Mouse (Mus musculus) lung, embryonic 16.5 days (tissue): ENCODE data around the gene Erc2. TPM values are rescaled to one million over a fixed set of nuclear protein-coding genes. Genes with fewer than 3 reads are reported as not detected.

Experiments used
- ATAC-seq: fragments of 200-750 bp; cut with Nextera tagmentation; 2 replicates; pipeline ENCODE4 v1.8.0; 2017; ENCODE audit warnings: low read depth, mild to moderate bottlenecking, moderate library complexity
- H3K27ac ChIP-seq: fragments of 300-500 bp; sonication (generic); 2 replicates; pipeline ENCODE4 v1.5.1; 2014; ENCODE audit warnings: mild to moderate bottlenecking, control low read depth, low read length
- H3K27me3 ChIP-seq: fragments of 300-500 bp; sonication (generic); 2 replicates; pipeline ENCODE4 v1.6.1; 2014; ENCODE audit warnings: low read depth, low read length, mixed read lengths; ENCODE audit not compliant: control insufficient read depth, insufficient read depth
- H3K36me3 ChIP-seq: fragments of 300-500 bp; sonication (generic); 2 replicates; pipeline ENCODE4 v1.6.1; 2014; ENCODE audit warnings: low read length; ENCODE audit not compliant: control insufficient read depth, insufficient read depth
- H3K4me1 ChIP-seq: fragments of 300-500 bp; sonication (generic); replicated peaks from 2 replicates; pipeline ENCODE4 v1.6.1; 2014; ENCODE audit warnings: low read length, mixed read lengths; ENCODE audit not compliant: control insufficient read depth, insufficient read depth
- H3K4me2 ChIP-seq: fragments of 300-500 bp; sonication (generic); 2 replicates; pipeline ENCODE4 v1.6.1; 2014; ENCODE audit warnings: low read depth, low read length, control low read depth
- H3K4me3 ChIP-seq: fragments of 300-500 bp; sonication (generic); 2 replicates; pipeline ENCODE4 v1.5.1; 2014; ENCODE audit warnings: mild to moderate bottlenecking, low read length, control low read depth
- H3K9ac ChIP-seq: fragments of 300-500 bp; sonication (generic); 2 replicates; pipeline ENCODE4 v1.6.1; 2014; ENCODE audit warnings: low read length, control low read depth
- H3K9me3 ChIP-seq: fragments of 300-500 bp; sonication (generic); 2 replicates; pipeline ENCODE4 v1.6.1; 2016; ENCODE audit warnings: low read length; ENCODE audit not compliant: control insufficient read depth
- WGBS: fragments of 180-500 bp; shearing (Covaris S2); extraction: QIAGEN DNeasy Blood & Tissue Kit; methylation state at CpG from one replicate; pipeline ENCODE4 v1.1.7; 2014; 5-methylcytosine and 5-hydroxymethylcytosine counted together
- polyA plus RNA-seq: library from polyadenylated mRNA; unstranded; fragments of >200 nt; fragmentation: Nextera tagmentation; extraction: Ambion mirVana; gene quantifications from 2 replicates; pipeline ENCODE4 v1.2.1, GENCODE M21; 2015

Gene Erc2
- polyA plus RNA-seq, 1 experiment from 2014 or later: 1.5 TPM

GRCm38 (mm10) chr14:28326456-28326855, 704.2 kb downstream of the Erc2 start:
- Histone ChIP-seq H3K4me3 (no peak overlapping the region), H3K4me1 (no peaks in the 10 kb centered on the region), H3K4me2 (no peak overlapping the region), H3K27ac (no peak overlapping the region), H3K27me3 (no peaks in the 10 kb centered on the region), H3K9me3 (no peaks in the 10 kb centered on the region), H3K36me3 (no peaks in the 10 kb centered on the region), H3K9ac (no peak overlapping the region)
- peak; percentile 34; the same call in 1 of the 2 replicates for ATAC-seq
- WGBS: 48% methylated on average over 7 of the region's 7 CpGs

GRCm38 (mm10) chr14:28328512-28328911, 706.3 kb downstream of the Erc2 start:
- Histone ChIP-seq H3K36me3 (no peaks in the 10 kb centered on the region), H3K27ac (no peak overlapping the region), H3K4me1 (no peaks in the 10 kb centered on the region), H3K4me3 (no peak overlapping the region), H3K27me3 (no peaks in the 10 kb centered on the region), H3K9ac (no peak overlapping the region), H3K4me2 (no peak overlapping the region), H3K9me3 (no peaks in the 10 kb centered on the region)
- no peak for ATAC-seq
- 51% methylated on average over 8 of the region's 8 CpGs for WGBS

GRCm38 (mm10) chr14:28331108-28331507, 708.9 kb downstream of the Erc2 start:
- 59% methylated on average over 5 of the region's 5 CpGs for WGBS

DNA sequence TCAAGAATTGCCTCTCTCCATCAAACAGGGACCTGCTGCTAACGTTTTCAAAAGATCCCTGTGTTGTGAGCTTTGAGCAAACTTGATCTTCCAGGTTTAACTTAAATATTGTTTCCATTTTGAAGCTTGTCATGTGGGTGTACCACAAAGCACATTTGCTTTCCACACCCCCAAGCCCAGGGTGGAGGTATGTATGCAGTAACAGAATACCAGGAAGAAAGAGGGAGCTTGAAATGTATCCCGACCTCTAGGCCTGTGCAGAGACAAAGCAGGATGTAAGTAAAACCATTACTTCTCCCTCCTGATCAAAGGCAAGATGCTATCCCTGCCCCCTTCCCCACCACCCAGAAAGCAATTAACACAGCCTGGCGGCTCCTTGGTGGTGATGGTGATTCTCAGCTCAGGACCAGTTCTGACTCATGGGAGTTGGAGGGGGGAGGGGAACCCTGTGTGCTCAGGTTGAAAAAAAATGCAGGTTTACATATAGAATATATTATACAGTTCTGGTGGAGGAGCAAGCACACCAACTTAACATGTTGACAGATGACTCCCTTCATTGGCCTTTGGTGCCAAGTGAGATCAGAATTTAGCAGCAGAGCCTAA, 710.2 kb downstream of the Erc2 start:
- WGBS: 44% methylated on average over 3 of the region's 3 CpGs
- Histone ChIP-seq H3K4me2 (no peak overlapping the region), H3K27me3 (no peaks in the 10 kb centered on the region), H3K27ac (no peak overlapping the region), H3K36me3 (no peaks in the 10 kb centered on the region), H3K4me3 (no peak overlapping the region), H3K9me3 (no peaks in the 10 kb centered on the region), H3K9ac (no peak overlapping the region), H3K4me1 (no peaks in the 10 kb centered on the region)
- no peak for ATAC-seq

More at GRCm38 (mm10) chr14:28331108-28331507, 708.9 kb downstream of the Erc2 start:
- no peak for ATAC-seq
- H3K4me2 ChIP-seq: no peak overlapping the region
- H3K9me3 ChIP-seq: no peaks in the 10 kb centered on the region
- H3K4me1 ChIP-seq: no peaks in the 10 kb centered on the region
- no peak overlapping the region for H3K9ac ChIP-seq
- H3K27me3 ChIP-seq: no peaks in the 10 kb centered on the region
- no peak overlapping the region for H3K4me3 ChIP-seq
- no peaks in the 10 kb centered on the region for H3K36me3 ChIP-seq
- no peak overlapping the region for H3K27ac ChIP-seq

DNA sequence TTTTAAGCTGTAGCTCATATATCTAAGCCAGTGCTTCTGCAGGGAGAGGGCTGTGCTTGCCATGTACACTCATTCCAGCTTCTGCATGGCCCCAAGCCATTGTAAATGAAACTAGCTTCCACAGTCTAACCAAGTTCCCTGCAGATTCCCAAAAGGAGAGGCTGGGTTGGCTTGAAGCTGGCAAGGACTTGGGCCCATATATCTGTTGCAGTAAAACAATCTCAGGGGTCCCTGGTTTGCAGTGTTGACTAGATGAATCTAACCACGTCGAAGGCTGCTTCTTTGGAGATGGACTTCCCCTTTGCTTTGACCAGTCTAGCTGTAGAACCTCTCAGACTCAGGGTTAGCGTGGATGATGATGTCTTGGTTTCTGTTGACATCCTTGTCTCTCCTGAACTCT, 716.9 kb downstream of the Erc2 start:
- WGBS: 86% methylated on average over 3 of the region's 3 CpGs
- H3K4me1 ChIP-seq: no peaks in the 10 kb centered on the region
- no peaks in the 10 kb centered on the region for H3K9me3 ChIP-seq
- no peak overlapping the region for H3K9ac ChIP-seq
- no peaks in the 10 kb centered on the region for H3K36me3 ChIP-seq
- no peak overlapping the region for H3K4me2 ChIP-seq
- ATAC-seq: no peak
- H3K27ac ChIP-seq: no peak overlapping the region
- no peaks in the 10 kb centered on the region for H3K27me3 ChIP-seq
- no peak overlapping the region for H3K4me3 ChIP-seq

DNA sequence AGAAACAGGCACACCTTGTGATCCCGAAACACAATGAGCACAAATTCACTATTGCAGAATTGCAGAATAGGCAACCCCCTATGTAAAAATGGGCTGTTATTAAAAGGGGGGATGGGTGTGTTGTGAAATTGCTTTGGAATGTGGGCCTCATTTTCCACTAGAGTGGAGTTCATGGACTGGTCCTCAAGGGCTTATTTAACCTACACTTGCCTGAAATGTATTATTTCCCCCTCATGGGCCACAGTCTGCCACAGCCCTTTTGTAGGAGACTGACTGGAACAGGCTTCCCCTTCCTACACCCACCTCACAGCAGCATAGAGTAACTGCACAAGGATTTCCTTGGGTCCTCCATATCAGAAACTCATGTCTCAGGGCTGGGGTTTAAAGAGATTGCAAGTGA, 726.9 kb downstream of the Erc2 start:
- Histone ChIP-seq H3K36me3 (no peaks in the 10 kb centered on the region), H3K9ac (no peak overlapping the region), H3K4me1 (no peaks in the 10 kb centered on the region; the same call in 1 of the 2 replicates), H3K4me2 (no peak overlapping the region), H3K27me3 (no peaks in the 10 kb centered on the region), H3K4me3 (no peak overlapping the region), H3K9me3 (no peaks in the 10 kb centered on the region), H3K27ac (no peak overlapping the region)
- 0 out of 2 replicates have a peak, but pooled peaks have one; percentile 28 for ATAC-seq
- WGBS: 90% methylated on average over 1 of the region's 1 CpGs

GRCm38 (mm10) chr14:28356031-28356430, 733.8 kb downstream of the Erc2 start:
- H3K9ac ChIP-seq: no peak overlapping the region
- H3K4me1 ChIP-seq: no peaks in the 10 kb centered on the region
- H3K27ac ChIP-seq: no peak overlapping the region
- H3K4me3 ChIP-seq: no peak overlapping the region
- H3K4me2 ChIP-seq: no peak overlapping the region
- H3K27me3 ChIP-seq: no peaks in the 10 kb centered on the region
- no peaks in the 10 kb centered on the region for H3K36me3 ChIP-seq
- no peaks in the 10 kb centered on the region for H3K9me3 ChIP-seq
- no peak for ATAC-seq

- Histone ChIP-seq H3K27ac (no peak overlapping the region), H3K4me2 (no peak overlapping the region), H3K36me3 (no peaks in the 10 kb centered on the region), H3K9ac (no peak overlapping the region), H3K9me3 (no peaks in the 10 kb centered on the region), H3K4me3 (no peak overlapping the region), H3K4me1 (no peaks in the 10 kb centered on the region), H3K27me3 (no peaks in the 10 kb centered on the region)
- WGBS: 35% methylated on average over 4 of the region's 4 CpGs
- peak; percentile 52; the same call in 1 of the 2 replicates for ATAC-seq
Measured at GRCm38 (mm10) chr14:28359502-28359901, 737.3 kb downstream of the Erc2 start.

- H3K9me3 ChIP-seq: no peaks in the 10 kb centered on the region
- H3K27ac ChIP-seq: no peak overlapping the region
- H3K27me3 ChIP-seq: no peaks in the 10 kb centered on the region
- H3K4me3 ChIP-seq: no peak overlapping the region
- no peak overlapping the region for H3K9ac ChIP-seq
- 61% methylated on average over 4 of the region's 4 CpGs for WGBS
- no peak overlapping the region for H3K4me2 ChIP-seq
- no peaks in the 10 kb centered on the region for H3K4me1 ChIP-seq
- ATAC-seq: no peak; the same call in 1 of the 2 replicates
- H3K36me3 ChIP-seq: no peaks in the 10 kb centered on the region
Measured at GRCm38 (mm10) chr14:28359983-28360382, 737.8 kb downstream of the Erc2 start.

DNA sequence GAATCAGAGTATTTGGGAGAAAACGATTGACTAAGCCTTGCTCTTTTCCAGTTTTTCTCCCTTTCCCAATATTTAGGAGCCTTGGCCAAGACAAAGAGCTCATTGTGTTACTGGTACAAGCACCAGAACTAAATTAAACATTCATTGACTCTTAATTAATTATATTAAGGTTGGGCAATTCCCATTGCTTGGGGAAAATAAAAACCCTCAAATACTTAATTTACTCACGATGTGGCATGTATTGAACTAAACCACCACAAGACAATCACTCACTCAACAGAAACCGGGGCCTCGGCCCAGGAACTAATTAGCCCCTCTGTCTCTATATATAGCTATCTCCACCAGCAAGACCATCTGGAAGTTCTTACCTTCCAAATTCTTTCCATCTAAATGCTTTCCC, 740.1 kb downstream of the Erc2 start:
- Histone ChIP-seq H3K9ac (no peak overlapping the region), H3K4me2 (no peak overlapping the region), H3K27ac (no peak overlapping the region), H3K36me3 (no peaks in the 10 kb centered on the region), H3K4me1 (no peaks in the 10 kb centered on the region), H3K9me3 (no peaks in the 10 kb centered on the region), H3K4me3 (no peak overlapping the region), H3K27me3 (no peaks in the 10 kb centered on the region)
- no peak for ATAC-seq
- 67% methylated on average over 4 of the region's 4 CpGs for WGBS
